Mouse (Mus musculus) lung, embryonic 16.5 days (tissue): Measurements from ENCODE around the gene Tmem98. TPM values are rescaled to one million over a fixed set of nuclear protein-coding genes. Genes with fewer than 3 reads are reported as not detected.

Experiments used
- ATAC-seq: fragments of 200-750 bp; cut with Nextera tagmentation; 2 replicates; pipeline ENCODE4 v1.8.0; 2017; ENCODE audit warnings: low read depth, mild to moderate bottlenecking, moderate library complexity
- H3K27ac ChIP-seq: fragments of 300-500 bp; sonication (generic); 2 replicates; pipeline ENCODE4 v1.5.1; 2014; ENCODE audit warnings: mild to moderate bottlenecking, control low read depth, low read length
- H3K27me3 ChIP-seq: fragments of 300-500 bp; sonication (generic); 2 replicates; pipeline ENCODE4 v1.6.1; 2014; ENCODE audit warnings: low read depth, low read length, mixed read lengths; ENCODE audit not compliant: control insufficient read depth, insufficient read depth
- H3K36me3 ChIP-seq: fragments of 300-500 bp; sonication (generic); 2 replicates; pipeline ENCODE4 v1.6.1; 2014; ENCODE audit warnings: low read length; ENCODE audit not compliant: control insufficient read depth, insufficient read depth
- H3K4me1 ChIP-seq: fragments of 300-500 bp; sonication (generic); replicated peaks from 2 replicates; pipeline ENCODE4 v1.6.1; 2014; ENCODE audit warnings: low read length, mixed read lengths; ENCODE audit not compliant: control insufficient read depth, insufficient read depth
- H3K4me2 ChIP-seq: fragments of 300-500 bp; sonication (generic); 2 replicates; pipeline ENCODE4 v1.6.1; 2014; ENCODE audit warnings: low read depth, low read length, control low read depth
- H3K4me3 ChIP-seq: fragments of 300-500 bp; sonication (generic); 2 replicates; pipeline ENCODE4 v1.5.1; 2014; ENCODE audit warnings: mild to moderate bottlenecking, low read length, control low read depth
- H3K9ac ChIP-seq: fragments of 300-500 bp; sonication (generic); 2 replicates; pipeline ENCODE4 v1.6.1; 2014; ENCODE audit warnings: low read length, control low read depth
- H3K9me3 ChIP-seq: fragments of 300-500 bp; sonication (generic); 2 replicates; pipeline ENCODE4 v1.6.1; 2016; ENCODE audit warnings: low read length; ENCODE audit not compliant: control insufficient read depth
- WGBS: fragments of 180-500 bp; shearing (Covaris S2); extraction: QIAGEN DNeasy Blood & Tissue Kit; methylation state at CpG from one replicate; pipeline ENCODE4 v1.1.7; 2014; 5-methylcytosine and 5-hydroxymethylcytosine counted together
- polyA plus RNA-seq: library from polyadenylated mRNA; unstranded; fragments of >200 nt; fragmentation: Nextera tagmentation; extraction: Ambion mirVana; gene quantifications from 2 replicates; pipeline ENCODE4 v1.2.1, GENCODE M21; 2015

The Tmem98 gene
- polyA plus RNA-seq, 1 experiment from 2014 or later, result 123 TPM

DNA sequence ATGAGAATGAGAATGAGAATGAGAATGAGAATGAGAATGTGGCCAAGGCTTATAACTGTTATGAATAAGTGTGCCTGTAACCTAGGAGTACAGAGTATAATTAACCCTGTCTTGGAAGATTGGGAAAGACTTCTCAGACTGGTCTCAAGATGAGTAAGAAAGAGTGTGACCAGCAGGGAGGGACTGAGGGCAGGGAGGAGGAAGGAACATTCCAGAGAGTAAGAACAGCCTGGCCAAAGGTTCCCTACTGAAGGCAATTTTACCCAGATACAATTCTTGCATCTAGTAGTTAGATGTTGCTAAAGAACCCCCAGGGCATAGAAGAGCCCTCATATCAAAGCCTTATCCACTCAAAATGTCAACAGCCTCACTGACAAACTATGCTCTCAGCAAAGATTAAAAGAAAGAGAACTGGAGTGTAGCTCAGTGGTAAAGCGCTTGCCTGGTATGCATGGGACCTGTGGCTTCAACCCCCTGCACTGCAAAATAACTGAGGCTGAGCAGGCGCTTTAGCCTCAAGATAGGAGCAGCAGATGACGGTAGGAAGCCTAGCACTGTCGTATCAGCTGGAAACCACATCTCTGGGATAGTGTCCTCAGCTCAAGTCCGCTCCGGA lies 37.3 kb upstream of the Tmem98 start:
- H3K36me3 ChIP-seq, result no peaks in the 10 kb centered on the region
- H3K27me3 ChIP-seq, result no peaks in the 10 kb centered on the region
- H3K27ac ChIP-seq, result 0 out of 2 replicates have a peak overlapping the region, but pooled peaks have one; percentile 1
- no peak overlapping the region for H3K4me3 ChIP-seq
- WGBS, result 69% methylated on average over 6 of the region's 6 CpGs
- H3K9ac ChIP-seq, result no peak overlapping the region
- no peak for ATAC-seq
- peaks cover 33% of the 10 kb centered on the region for H3K4me1 ChIP-seq
- no peak overlapping the region for H3K4me2 ChIP-seq
- no peaks in the 10 kb centered on the region for H3K9me3 ChIP-seq

DNA sequence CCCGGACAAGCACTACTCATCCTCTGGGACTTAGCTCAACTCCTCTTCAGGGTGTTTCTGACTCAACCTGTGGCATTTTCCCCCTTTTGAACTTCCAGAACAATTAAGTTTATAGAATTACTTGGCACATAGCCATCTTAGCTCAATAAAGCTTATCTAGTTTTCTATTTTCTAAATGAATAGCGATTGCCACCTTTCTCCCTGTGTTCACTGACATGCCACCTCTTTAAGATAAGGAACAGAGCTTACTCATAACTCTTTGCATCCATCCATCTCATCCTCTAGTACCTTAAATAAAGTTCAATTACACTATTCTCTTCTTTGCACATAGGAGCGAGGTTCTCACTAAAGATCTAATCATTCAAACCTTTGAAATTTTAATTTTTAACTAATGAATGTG lies 34.4 kb upstream of the Tmem98 start:
- Histone ChIP-seq H3K9me3 (no peaks in the 10 kb centered on the region), H3K27me3 (no peaks in the 10 kb centered on the region), H3K36me3 (no peaks in the 10 kb centered on the region), H3K9ac (no peak overlapping the region), H3K4me2 (no peak overlapping the region), H3K27ac (no peak overlapping the region), H3K4me1 (peaks cover 41% of the 10 kb centered on the region), H3K4me3 (no peak overlapping the region)
- ATAC-seq, result no peak
- 51% methylated on average over 3 of the region's 3 CpGs for WGBS

- Histone ChIP-seq H3K36me3 (no peaks in the 10 kb centered on the region), H3K4me3 (no peak overlapping the region), H3K4me1 (peaks cover 25% of the 10 kb centered on the region), H3K4me2 (no peak overlapping the region), H3K9ac (no peak overlapping the region), H3K27me3 (no peaks in the 10 kb centered on the region), H3K9me3 (no peaks in the 10 kb centered on the region), H3K27ac (no peak overlapping the region)
- WGBS, result 73% methylated on average over 2 of the region's 2 CpGs
- no peak for ATAC-seq
Measured at GRCm38 (mm10) chr11:80777708-80778107, 32.3 kb upstream of the Tmem98 start.

- no peak for ATAC-seq
- Histone ChIP-seq H3K27ac (no peak overlapping the region), H3K4me3 (no peak overlapping the region)
Measured at GRCm38 (mm10) chr11:80778157-80778556, 31.8 kb upstream of the Tmem98 start.

DNA sequence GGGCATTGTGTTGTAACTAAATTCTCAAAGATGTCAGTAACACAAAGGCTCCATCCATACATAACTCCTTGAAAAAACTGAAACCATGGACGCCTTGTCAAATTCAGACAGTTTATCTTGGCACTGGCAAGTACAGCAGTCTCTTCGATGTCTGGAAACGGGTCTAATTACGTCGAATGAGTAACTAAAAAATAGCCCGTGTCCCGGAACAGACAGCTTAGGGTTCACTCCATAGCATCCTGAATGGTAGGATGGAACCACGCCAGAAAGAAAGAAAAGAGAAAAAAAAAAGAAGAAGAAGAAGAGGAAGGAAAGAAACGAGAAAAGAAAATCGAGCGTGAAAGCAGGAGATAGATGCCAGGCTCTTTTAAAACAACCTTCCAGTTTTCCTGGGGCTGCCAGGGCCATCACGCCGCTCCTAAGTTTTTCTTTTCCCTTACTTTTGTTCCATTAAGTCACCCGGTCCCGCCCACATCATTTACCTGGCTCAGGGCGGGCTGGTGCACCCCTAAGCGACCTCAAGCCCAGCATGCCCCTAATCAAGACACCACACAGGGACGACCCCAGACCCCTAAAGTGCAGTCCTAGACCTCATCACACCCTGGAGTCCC lies 31.0 kb upstream of the Tmem98 start:
- no peak for ATAC-seq
- peak overlapping the region; percentile 92 for H3K4me2 ChIP-seq
- H3K27me3 ChIP-seq, result no peaks in the 10 kb centered on the region
- H3K4me1 ChIP-seq, result peaks cover 13% of the 10 kb centered on the region
- H3K4me3 ChIP-seq, result peak overlapping the region; percentile 86
- H3K27ac ChIP-seq, result peak overlapping the region; percentile 94
- H3K36me3 ChIP-seq, result no peaks in the 10 kb centered on the region
- no peaks in the 10 kb centered on the region for H3K9me3 ChIP-seq
- H3K9ac ChIP-seq, result peak overlapping the region; percentile 87
- 2% methylated on average over 18 of the region's 18 CpGs for WGBS

More at GRCm38 (mm10) chr11:80778157-80778556, 31.8 kb upstream of the Tmem98 start:
- Histone ChIP-seq H3K27me3 (no peaks in the 10 kb centered on the region), H3K4me1 (peaks cover 20% of the 10 kb centered on the region), H3K9me3 (no peaks in the 10 kb centered on the region), H3K9ac (no peak overlapping the region), H3K4me2 (no peak overlapping the region; the same call in 1 of the 2 replicates), H3K36me3 (no peaks in the 10 kb centered on the region)
- 67% methylated on average over 6 of the region's 6 CpGs for WGBS

DNA sequence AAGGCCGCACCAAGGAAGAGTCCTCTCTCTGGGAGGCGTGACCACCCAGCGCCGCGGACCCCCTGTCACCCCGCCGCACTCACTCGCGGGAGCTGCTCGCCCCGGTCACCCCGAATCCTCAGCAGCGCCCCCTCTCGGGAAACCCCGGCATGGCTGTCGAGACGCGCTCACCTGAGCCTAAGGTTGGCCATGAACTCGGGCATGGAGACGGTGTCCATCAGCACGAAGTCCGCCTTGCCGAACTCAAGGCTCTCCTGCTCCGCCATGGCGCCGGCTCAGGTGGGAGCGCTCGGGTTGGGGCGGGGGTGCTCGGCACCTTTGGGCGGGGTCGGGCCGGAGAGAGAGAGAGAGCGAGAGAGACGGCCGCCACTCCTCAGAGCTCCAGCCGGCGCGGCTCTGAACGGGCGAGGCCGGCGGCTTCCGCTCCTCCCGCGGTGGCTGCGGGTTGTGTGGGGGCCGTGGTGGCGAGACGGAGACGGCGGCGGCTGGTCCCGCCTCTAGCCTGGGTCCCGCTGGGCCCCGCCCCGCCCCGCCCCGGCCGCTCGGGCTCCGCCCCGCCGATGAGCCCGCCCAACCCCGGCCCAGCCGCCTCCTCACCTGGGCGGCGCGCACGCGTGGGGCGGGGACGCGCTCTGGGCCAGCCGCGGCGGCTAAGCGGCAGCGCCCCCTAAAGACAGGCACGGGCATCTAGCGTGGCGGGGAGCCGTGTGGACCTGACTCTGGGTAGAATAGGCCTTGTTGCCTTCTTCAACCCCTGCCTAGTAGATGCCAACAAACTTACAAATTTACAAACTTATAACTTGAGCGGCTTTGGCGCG lies 30.2 kb upstream of the Tmem98 start, which contains the start of gene Myo1d:
Gene Myo1d, minus strand, starts transcription at position 499 of the 818 bp plus-strand sequence.
- H3K9me3 ChIP-seq, result no peaks in the 10 kb centered on the region
- peak within 1 kb of the TSS; percentile 92 for H3K4me2 ChIP-seq
- H3K9ac ChIP-seq, result peak within 1 kb of the TSS; percentile 87
- H3K4me1 ChIP-seq, result peaks cover 10% of the 10 kb centered on the region
- H3K4me3 ChIP-seq, result peak within 1 kb of the TSS; percentile 86
- no peaks in the 10 kb centered on the region for H3K27me3 ChIP-seq
- H3K36me3 ChIP-seq, result no peaks in the 10 kb centered on the region
- WGBS, result under 1% methylated on average over 38 of the region's 87 CpGs
- H3K27ac ChIP-seq, result peak within 1 kb of the TSS; percentile 94
- peak; percentile 97 for ATAC-seq

DNA sequence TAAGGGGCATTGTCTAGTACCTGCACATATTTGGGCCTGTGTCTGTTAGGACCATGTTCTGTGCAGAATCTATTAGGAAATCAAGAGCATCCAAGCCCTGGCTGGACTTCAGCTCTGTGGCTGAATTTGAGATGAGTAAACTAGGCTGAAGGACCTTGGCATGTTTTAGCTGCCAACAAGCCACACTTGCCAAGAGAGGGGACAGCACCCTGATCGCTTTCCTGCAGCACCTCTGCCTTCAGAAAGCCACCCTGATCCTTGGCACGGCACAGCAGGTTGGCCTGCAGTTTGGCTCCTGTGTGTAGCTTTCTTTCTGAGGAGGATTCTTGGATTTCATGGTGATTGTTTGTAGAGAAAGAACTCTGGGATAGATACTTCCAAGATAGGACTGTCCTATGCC lies 28.4 kb upstream of the Tmem98 start:
- ATAC-seq, result no peak
- Histone ChIP-seq H3K9ac (no peak overlapping the region), H3K9me3 (no peaks in the 10 kb centered on the region)

DNA sequence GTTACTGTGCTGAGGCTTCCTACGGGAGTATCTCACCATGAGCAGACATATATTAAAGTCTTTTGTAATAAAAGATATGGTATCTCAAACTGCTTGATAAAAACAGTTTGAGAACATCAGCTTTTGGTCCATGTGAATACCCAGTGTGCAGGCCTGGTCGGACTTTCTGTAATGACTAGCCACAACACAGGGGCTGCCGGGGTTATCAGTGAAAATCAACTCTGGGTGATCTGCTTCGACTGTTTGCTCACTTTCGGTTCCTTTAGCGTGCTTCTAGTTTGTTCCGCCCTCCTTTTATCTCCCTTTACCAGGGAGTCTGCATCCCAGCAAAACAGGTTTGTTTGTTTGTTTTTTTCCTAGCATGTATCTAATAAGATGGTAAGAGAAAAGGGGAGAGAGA lies 26.5 kb upstream of the Tmem98 start:
- WGBS, result 38% methylated on average over 7 of the region's 7 CpGs
- H3K9ac ChIP-seq, result no peak overlapping the region; the same call in 1 of the 2 replicates
- no peak for ATAC-seq
- no peaks in the 10 kb centered on the region for H3K9me3 ChIP-seq
- no peak overlapping the region for H3K4me2 ChIP-seq
- no peak overlapping the region for H3K27ac ChIP-seq
- no peaks in the 10 kb centered on the region for H3K27me3 ChIP-seq
- H3K4me3 ChIP-seq, result no peak overlapping the region
- H3K4me1 ChIP-seq, result peaks cover 4% of the 10 kb centered on the region; the same call in 1 of the 2 replicates
- H3K36me3 ChIP-seq, result no peaks in the 10 kb centered on the region

More for the DNA sequence above, 28.4 kb upstream of the Tmem98 start:
- H3K27me3 ChIP-seq, result no peaks in the 10 kb centered on the region
- H3K4me1 ChIP-seq, result peaks cover 8% of the 10 kb centered on the region
- H3K4me2 ChIP-seq, result no peak overlapping the region
- WGBS, result 86% methylated on average over 2 of the region's 2 CpGs
- no peak overlapping the region for H3K27ac ChIP-seq
- H3K36me3 ChIP-seq, result no peaks in the 10 kb centered on the region
- H3K4me3 ChIP-seq, result no peak overlapping the region

GRCm38 (mm10) chr11:80784294-80784743 lies 25.7 kb upstream of the Tmem98 start:
- ATAC-seq, result peak; percentile 56
- H3K27me3 ChIP-seq, result no peaks in the 10 kb centered on the region
- WGBS, result 12% methylated on average over 3 of the region's 3 CpGs

More at GRCm38 (mm10) chr11:80784294-80784743, 25.7 kb upstream of the Tmem98 start:
- 0 out of 2 replicates have a peak, but pooled peaks cover 4% of the 10 kb centered on the region for H3K4me1 ChIP-seq
- H3K4me3 ChIP-seq, result no peak overlapping the region
- no peaks in the 10 kb centered on the region for H3K9me3 ChIP-seq
- H3K36me3 ChIP-seq, result no peaks in the 10 kb centered on the region
- H3K4me2 ChIP-seq, result peak overlapping the region; percentile 31; the same call in 1 of the 2 replicates
- H3K27ac ChIP-seq, result peak overlapping the region; percentile 80
- no peak overlapping the region; the same call in 1 of the 2 replicates for H3K9ac ChIP-seq
